Mouse (Mus musculus) forebrain, embryonic 11.5 days (tissue): Measurements from ENCODE around the gene Cobl. TPM values are rescaled to one million over a fixed set of nuclear protein-coding genes. Genes with fewer than 3 reads are reported as not detected.

Experiments used
- ATAC-seq: fragments of 200-750 bp; cut with Nextera tagmentation; replicated peaks from 2 replicates; pipeline ENCODE4 v1.8.0; 2017; ENCODE audit warnings: moderate TSS enrichment; ENCODE audit not compliant: low FRiP score
- DNase-seq: peaks from one replicate; pipeline ENCODE4 v3.0.0-alpha.2; 2017; ENCODE audit warnings: low spot score
- H3K27ac ChIP-seq: fragments of 300-500 bp; sonication (generic); 2 replicates; pipeline ENCODE4 v1.5.1; 2014; ENCODE audit warnings: low read depth, low read length
- H3K27me3 ChIP-seq: fragments of 300-500 bp; sonication (generic); 2 replicates; pipeline ENCODE4 v1.6.1; 2014; ENCODE audit warnings: mild to moderate bottlenecking, low read length, mixed read lengths; ENCODE audit not compliant: control insufficient read depth, insufficient read depth
- H3K36me3 ChIP-seq: fragments of 300-500 bp; sonication (generic); 2 replicates; pipeline ENCODE4 v1.6.1; 2014; ENCODE audit warnings: mild to moderate bottlenecking, low read length, moderate library complexity, mixed read lengths; ENCODE audit not compliant: control insufficient read depth, insufficient read depth
- H3K4me1 ChIP-seq: fragments of 300-500 bp; sonication (generic); replicated peaks from 2 replicates; pipeline ENCODE4 v1.6.1; 2014; ENCODE audit warnings: low read length, mixed read lengths; ENCODE audit not compliant: control insufficient read depth, insufficient read depth
- H3K4me2 ChIP-seq: fragments of 300-500 bp; sonication (generic); 2 replicates; pipeline ENCODE4 v1.6.1; 2014; ENCODE audit warnings: low read depth, mild to moderate bottlenecking, low read length, moderate library complexity, mixed read lengths; ENCODE audit not compliant: severe bottlenecking
- H3K4me3 ChIP-seq: fragments of 300-500 bp; sonication (generic); 2 replicates; pipeline ENCODE4 v1.5.1; 2014; ENCODE audit warnings: low read depth, low read length
- H3K9ac ChIP-seq: fragments of 300-500 bp; sonication (generic); 2 replicates; pipeline ENCODE4 v1.6.1; 2014; ENCODE audit warnings: low read length
- H3K9me3 ChIP-seq: fragments of 300-500 bp; sonication (generic); 2 replicates; pipeline ENCODE4 v1.6.1; 2016; ENCODE audit warnings: low read length, mixed read lengths; ENCODE audit not compliant: control insufficient read depth
- whole genome bisulfite sequencing: fragments of 180-500 bp; shearing (Covaris S2); extraction: QIAGEN DNeasy Blood & Tissue Kit; methylation state at CpG from one replicate; pipeline ENCODE4 v1.1.7; 2014; 5-methylcytosine and 5-hydroxymethylcytosine counted together
- polyA plus RNA-seq: library from polyadenylated mRNA; unstranded; fragments of >200 nt; fragmentation: Nextera tagmentation; extraction: Ambion mirVana; gene quantifications from 2 replicates; pipeline ENCODE4 v1.2.1, GENCODE M21; 2014

Gene Cobl
- polyA plus RNA-seq, 1 experiment from 2014 or later = 3.0 TPM

DNA sequence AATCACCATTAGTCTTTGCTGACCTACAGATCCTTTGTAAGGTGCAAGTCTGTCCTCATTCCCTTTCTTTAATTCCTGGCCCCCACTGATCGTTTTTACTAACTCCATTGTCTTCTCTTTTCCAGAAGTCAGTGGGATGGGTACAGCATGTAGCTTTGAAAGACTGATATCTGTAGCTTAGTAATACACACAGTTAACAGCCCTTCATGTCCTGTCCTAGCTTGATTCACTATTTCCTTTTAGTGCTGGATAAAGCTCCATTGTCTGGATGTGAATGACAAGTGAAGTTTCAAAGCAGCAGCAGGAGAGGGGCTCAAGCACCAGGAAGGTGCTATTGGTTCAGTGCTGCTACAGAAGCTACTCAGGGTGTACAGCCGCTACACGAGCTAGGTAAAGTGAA, 28.9 kb downstream of the Cobl start:
- 0 out of 2 replicates have a peak, but pooled peaks cover 2% of the 10 kb centered on the region for H3K4me1 ChIP-seq
- H3K36me3 ChIP-seq = no peaks in the 10 kb centered on the region
- no peaks in the 10 kb centered on the region for H3K27me3 ChIP-seq
- DNase-seq (no peak), ATAC-seq (no peak)
- no peaks in the 10 kb centered on the region for H3K9me3 ChIP-seq
- H3K9ac ChIP-seq = no peak overlapping the region
- WGBS = 48% methylated on average over 3 of the region's 3 CpGs
- H3K4me3 ChIP-seq = no peak overlapping the region
- no peak overlapping the region for H3K4me2 ChIP-seq
- no peak overlapping the region for H3K27ac ChIP-seq

DNA sequence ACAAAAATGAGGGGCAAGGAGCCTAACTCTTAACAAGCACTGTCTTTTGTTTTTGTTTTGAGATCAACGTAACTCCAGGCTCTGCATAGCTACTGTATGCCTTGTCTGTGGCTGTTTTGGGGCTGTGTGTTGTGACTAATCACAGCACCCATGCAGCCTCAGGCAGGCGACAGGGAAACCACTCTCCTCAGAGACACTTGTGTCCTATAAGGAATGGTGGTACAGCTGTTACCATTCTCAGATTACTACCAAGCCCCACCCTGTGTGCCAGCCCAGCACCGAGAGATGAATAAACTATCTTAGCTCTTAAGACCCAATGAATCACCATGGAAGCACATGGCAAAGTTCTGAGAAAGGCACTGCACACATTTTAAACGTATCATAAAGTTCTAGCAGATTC, 29.7 kb downstream of the Cobl start:
- Histone ChIP-seq H3K4me1 (peaks cover 2% of the 10 kb centered on the region; the same call in 1 of the 2 replicates), H3K4me3 (no peak overlapping the region), H3K27ac (no peak overlapping the region), H3K4me2 (no peak overlapping the region), H3K36me3 (no peaks in the 10 kb centered on the region), H3K9ac (no peak overlapping the region), H3K9me3 (no peaks in the 10 kb centered on the region), H3K27me3 (no peaks in the 10 kb centered on the region)
- DNase-seq = no peak
- 66% methylated on average over 4 of the region's 4 CpGs for WGBS
- ATAC-seq = no peak

DNA sequence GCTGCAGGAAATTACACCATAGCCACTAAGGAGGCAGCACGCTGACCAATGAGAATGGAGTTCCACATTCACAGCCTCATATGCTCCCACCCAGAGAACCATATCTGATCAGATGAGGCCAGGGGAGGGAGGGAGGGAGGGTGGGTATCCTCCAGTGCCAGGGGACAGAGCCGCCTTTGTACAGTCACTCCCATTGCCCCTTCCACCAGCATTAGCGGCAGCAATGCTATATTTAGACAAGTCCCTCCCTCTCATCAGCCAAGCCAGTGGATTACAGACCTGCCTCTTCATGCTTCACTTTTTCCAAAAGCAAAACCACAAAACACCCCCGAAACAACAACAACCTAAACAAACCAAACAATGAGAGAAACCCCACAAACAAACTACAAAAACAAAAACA, 30.2 kb downstream of the Cobl start:
- 62% methylated on average over 4 of the region's 4 CpGs for WGBS
- H3K4me2 ChIP-seq = no peak overlapping the region
- no peaks in the 10 kb centered on the region for H3K27me3 ChIP-seq
- H3K9ac ChIP-seq = no peak overlapping the region
- no peaks in the 10 kb centered on the region for H3K9me3 ChIP-seq
- DNase-seq (no peak), ATAC-seq (0 out of 2 replicates have a peak, but pooled peaks have one; percentile 49)
- H3K4me3 ChIP-seq = no peak overlapping the region
- H3K36me3 ChIP-seq = no peaks in the 10 kb centered on the region
- H3K27ac ChIP-seq = no peak overlapping the region
- peaks cover 2% of the 10 kb centered on the region; the same call in 1 of the 2 replicates for H3K4me1 ChIP-seq

DNA sequence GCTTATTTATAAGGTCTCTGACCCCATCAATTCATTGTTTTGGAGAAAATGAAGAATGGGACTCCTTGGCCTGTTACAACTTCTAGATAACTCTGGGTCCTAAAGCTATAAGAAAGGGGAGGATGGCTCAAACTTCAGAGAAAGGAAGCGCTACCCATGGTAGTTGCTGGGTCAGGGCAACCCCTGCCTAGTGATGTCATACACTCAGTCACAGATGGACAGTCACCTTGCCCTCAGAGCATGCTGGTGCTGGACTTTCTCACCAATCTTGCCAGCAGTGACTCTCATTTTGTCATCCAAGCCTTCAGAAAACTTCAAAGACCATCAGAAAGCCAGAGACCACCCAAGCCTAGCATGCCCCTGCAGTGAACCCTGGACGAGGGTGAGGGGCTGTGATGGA, 32.8 kb downstream of the Cobl start:
- H3K9ac ChIP-seq = no peak overlapping the region
- H3K4me2 ChIP-seq = no peak overlapping the region
- DNase-seq (no peak), ATAC-seq (no peak)
- H3K27me3 ChIP-seq = no peaks in the 10 kb centered on the region
- H3K36me3 ChIP-seq = no peaks in the 10 kb centered on the region
- no peak overlapping the region for H3K4me3 ChIP-seq
- no peaks in the 10 kb centered on the region for H3K9me3 ChIP-seq
- 87% methylated on average over 2 of the region's 2 CpGs for WGBS
- peaks cover 2% of the 10 kb centered on the region; the same call in 1 of the 2 replicates for H3K4me1 ChIP-seq
- H3K27ac ChIP-seq = no peak overlapping the region

DNA sequence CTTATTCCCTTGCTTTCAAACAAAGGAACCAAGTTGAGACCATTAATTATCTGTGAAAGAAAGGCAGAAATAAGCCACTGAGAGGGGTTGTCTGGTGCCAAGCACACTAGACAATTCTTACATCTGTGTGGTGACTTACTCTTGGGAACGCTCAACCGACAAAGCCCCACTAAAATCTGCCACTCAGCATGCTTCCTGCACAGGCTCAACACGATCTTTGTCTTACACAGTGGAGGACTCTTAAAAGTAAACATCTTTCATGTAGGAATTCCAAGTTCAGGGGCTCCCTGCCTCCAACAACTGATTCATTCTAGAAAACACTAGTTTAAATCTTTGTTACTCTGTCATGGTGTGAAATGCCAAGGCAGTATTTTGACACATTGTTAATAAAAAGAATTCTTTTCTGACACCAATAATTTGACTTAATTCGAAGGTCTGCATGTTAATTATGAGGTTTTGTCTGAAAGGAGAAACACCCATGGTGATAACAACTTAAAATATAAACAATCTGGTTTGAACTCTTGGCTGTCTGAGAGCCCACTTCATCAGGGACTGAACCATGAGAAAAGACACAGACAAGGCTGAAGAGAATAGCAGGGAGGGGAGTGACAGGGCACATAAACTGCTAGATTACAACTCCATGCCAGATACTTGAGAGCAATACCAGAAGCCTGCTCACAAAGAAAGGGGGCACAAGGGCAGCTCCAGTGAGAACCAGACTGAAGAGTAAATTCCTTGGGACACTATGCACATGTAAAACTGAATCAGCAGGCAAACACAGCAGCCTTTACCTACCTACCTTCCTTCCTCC, 34.3 kb downstream of the Cobl start:
- Histone ChIP-seq H3K4me3 (no peak overlapping the region), H3K36me3 (no peaks in the 10 kb centered on the region), H3K9me3 (no peaks in the 10 kb centered on the region), H3K27ac (no peak overlapping the region), H3K4me2 (no peak overlapping the region), H3K9ac (no peak overlapping the region), H3K27me3 (no peaks in the 10 kb centered on the region), H3K4me1 (no peaks in the 10 kb centered on the region; the same call in 1 of the 2 replicates)
- 29% methylated on average over 4 of the region's 4 CpGs for WGBS
- DNase-seq = no peak
- ATAC-seq = peak; percentile 52

DNA sequence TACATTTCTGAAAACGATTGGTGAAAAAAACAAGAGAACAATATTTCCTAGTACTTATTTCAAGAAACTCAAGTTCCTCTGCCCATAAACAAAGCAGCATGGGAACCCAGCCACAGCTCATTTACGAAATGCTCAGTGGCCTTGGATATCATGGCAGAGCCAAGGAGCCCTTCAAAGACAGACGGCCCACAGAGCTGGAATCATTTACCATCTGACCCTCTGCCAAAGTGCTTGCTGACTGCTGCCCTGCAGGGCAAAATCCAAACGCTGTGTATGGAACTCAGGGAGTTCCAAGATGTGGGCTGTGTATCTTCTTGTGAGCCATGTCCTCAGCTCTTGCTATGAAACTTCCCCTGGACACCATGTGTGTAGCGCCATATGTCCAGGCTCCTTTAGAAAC, 38.0 kb downstream of the Cobl start:
- H3K4me1 ChIP-seq = no peaks in the 10 kb centered on the region; the same call in 1 of the 2 replicates
- H3K27ac ChIP-seq = no peak overlapping the region
- no peaks in the 10 kb centered on the region for H3K9me3 ChIP-seq
- no peak overlapping the region for H3K4me2 ChIP-seq
- no peaks in the 10 kb centered on the region for H3K27me3 ChIP-seq
- no peaks in the 10 kb centered on the region for H3K36me3 ChIP-seq
- 85% methylated on average over 5 of the region's 5 CpGs for WGBS
- no peak overlapping the region for H3K4me3 ChIP-seq
- no peak for DNase-seq
- ATAC-seq = no peak
- H3K9ac ChIP-seq = no peak overlapping the region

DNA sequence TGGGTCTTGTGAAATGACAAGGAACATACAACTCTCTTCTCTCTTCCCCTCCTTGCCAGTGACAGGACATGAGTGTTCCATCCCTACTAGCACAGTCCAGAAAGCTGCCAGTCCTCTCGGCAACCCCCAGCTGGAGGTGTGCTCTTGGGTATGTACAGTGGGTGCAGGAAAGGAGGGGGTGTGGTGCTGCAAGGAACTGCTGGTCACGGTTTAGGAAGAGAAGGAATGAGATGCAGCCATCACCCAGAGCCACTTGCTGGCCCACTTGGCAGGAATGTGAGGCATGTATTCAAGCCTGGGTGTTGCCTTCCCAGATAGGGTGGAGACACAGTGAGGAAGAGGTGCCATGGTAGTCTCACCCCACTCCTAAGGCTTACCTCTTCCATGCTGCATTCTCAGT, 40.6 kb downstream of the Cobl start:
- DNase-seq (no peak), ATAC-seq (0 out of 2 replicates have a peak, but pooled peaks have one; percentile 39)
- Histone ChIP-seq H3K9ac (no peak overlapping the region), H3K27ac (no peak overlapping the region), H3K4me2 (no peak overlapping the region), H3K27me3 (no peaks in the 10 kb centered on the region), H3K36me3 (no peaks in the 10 kb centered on the region), H3K4me1 (no peaks in the 10 kb centered on the region), H3K9me3 (no peaks in the 10 kb centered on the region), H3K4me3 (no peak overlapping the region)
- 93% methylated on average over 2 of the region's 2 CpGs for WGBS

DNA sequence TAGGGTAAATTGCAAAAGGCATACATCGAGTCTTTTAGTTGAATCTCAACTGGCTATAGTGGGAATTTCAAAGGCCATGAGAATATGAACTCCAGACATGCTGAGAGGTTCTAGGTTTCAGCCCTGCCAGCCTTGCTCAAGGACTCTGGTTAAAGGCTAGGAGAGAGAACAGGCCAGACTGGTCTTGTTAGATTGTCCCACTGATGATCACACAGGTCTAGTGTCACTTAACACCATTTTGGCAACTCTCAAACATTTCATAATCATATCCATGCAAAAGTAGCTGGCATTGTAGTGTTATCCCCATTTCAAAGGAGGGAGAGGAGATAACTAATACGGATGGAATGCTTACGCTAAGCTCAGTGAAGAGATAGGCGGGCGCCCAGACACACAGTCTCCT, 43.6 kb downstream of the Cobl start:
- WGBS = 94% methylated on average over 5 of the region's 5 CpGs
- no peak for ATAC-seq
- DNase-seq = no peak
- no peak overlapping the region for H3K4me2 ChIP-seq
- H3K27me3 ChIP-seq = no peaks in the 10 kb centered on the region
- no peaks in the 10 kb centered on the region for H3K9me3 ChIP-seq
- H3K4me1 ChIP-seq = no peaks in the 10 kb centered on the region
- no peak overlapping the region for H3K4me3 ChIP-seq
- H3K27ac ChIP-seq = no peak overlapping the region
- H3K36me3 ChIP-seq = no peaks in the 10 kb centered on the region
- H3K9ac ChIP-seq = no peak overlapping the region

DNA sequence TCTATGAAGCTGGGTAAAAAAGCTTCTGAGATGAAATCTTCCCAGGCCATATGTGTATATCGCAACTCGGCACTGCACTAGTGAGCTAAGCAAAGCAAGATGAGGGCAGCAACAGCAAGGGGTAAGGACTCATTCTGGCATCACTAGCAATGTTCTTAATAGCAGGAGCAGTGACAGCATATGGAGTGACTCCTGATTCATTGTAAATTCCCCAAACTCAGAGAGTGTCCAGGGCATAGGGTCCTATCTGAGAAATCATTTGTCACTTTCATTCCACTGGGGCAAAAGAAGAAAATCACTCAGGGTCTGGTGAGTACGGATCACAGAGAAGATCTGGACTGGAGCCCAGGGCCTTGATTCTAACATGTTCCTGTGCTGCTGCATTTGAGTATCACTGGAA, 44.6 kb downstream of the Cobl start:
- Histone ChIP-seq H3K9ac (no peak overlapping the region), H3K27me3 (no peaks in the 10 kb centered on the region), H3K4me2 (no peak overlapping the region), H3K36me3 (no peaks in the 10 kb centered on the region), H3K4me3 (no peak overlapping the region), H3K9me3 (no peaks in the 10 kb centered on the region), H3K27ac (no peak overlapping the region), H3K4me1 (no peaks in the 10 kb centered on the region)
- no peak for DNase-seq
- no peak for ATAC-seq
- 94% methylated on average over 3 of the region's 3 CpGs for WGBS
